Mouse (Mus musculus): ENCODE results near the gene Map2k4. TPM values are rescaled to one million over a fixed set of nuclear protein-coding genes. Genes with fewer than 3 reads are reported as not detected.
A peak's percentile ranks its signal among the peaks of the same experiment; 100 is the strongest.

Gene Map2k4
- polyA plus RNA-seq, 1 experiment from 2014 or later = 66.5 TPM

DNA sequence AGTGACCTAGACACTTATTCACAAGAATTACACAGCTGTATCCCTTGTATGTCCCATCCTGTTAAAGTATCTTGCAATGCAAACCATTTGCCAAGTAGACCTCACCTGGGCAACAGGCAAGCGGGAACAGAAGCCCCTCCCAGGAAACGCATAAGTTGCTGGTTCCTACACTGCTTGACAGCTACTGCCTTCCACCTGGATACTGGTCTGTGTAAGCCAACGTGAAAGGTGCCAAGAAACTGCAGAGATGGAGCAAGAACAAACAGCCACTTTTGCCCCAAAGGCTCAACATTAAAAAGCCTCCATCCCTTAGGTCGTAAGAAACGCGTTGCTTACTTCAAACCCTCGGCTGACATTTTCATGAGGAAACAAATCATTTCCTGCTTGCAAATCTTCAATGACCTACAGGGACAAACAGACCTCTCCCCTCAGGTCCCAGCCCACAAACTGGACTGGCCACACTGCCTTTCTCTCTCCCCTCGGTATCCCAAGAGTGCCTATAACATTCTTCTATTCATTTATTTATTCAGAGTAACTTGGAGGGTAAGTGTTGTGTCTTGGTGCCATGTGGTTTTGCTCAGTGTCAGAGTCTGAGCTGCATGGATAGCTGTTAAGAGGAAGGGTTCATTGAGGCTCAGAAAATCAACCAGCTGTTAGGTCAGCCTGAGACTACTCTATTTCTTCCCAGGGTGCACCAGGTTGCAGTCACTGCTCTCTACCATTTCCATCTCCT is 126.1 kb downstream of the Map2k4 start:
- DNase-seq (ENCODE audit: low spot score) = no peak
- H3K27me3 ChIP-seq (replicated peaks; ENCODE audit: low read depth, poor library complexity, severe bottlenecking) = no peaks in the 10 kb centered on the region
- WGBS = 79% methylated on average over 8 of the region's 8 CpGs

DNA sequence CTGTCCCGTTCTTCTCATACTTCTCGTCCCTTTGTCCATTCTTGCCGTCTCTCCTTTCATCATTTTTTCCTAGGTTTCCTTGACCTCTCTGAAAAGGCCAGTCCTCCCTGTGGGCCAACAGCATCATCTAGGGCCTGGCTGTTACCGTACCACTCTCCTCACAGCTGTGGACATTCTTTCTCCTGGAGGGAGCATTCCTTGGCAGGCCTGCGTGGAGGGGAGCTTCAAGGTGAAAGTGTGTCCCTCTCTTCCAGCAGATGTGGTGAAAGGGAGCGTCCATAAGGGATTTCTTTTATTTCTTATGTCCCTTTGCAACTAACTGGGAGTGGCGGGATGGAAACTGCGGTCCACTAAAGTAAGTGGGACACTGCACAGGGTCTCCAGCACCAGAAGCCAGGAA is 134.2 kb downstream of the Map2k4 start:
- H3K4me1 ChIP-seq = no peaks in the 10 kb centered on the region
- DNase-seq (ENCODE audit: low spot score) = no peak
- whole genome bisulfite sequencing = 84% methylated on average over 8 of the region's 8 CpGs
- no peak overlapping the region for H3K4me3 ChIP-seq
- H3K27me3 ChIP-seq (replicated peaks; ENCODE audit: low read depth, poor library complexity, severe bottlenecking) = no peaks in the 10 kb centered on the region
- H3K9me3 ChIP-seq = peaks cover 5% of the 10 kb centered on the region; the same call in 1 of the 2 replicates
- no peaks in the 10 kb centered on the region for H3K36me3 ChIP-seq (replicated peaks)
- H3K27ac ChIP-seq (replicated peaks) = no peak overlapping the region

More for the DNA sequence above, 126.1 kb downstream of the Map2k4 start:
- H3K4me3 ChIP-seq = no peak overlapping the region
- no peaks in the 10 kb centered on the region for H3K4me1 ChIP-seq
- H3K27ac ChIP-seq (replicated peaks) = no peak overlapping the region
- peaks cover 7% of the 10 kb centered on the region; the same call in 1 of the 2 replicates for H3K9me3 ChIP-seq
- H3K36me3 ChIP-seq (replicated peaks) = no peaks in the 10 kb centered on the region

DNA sequence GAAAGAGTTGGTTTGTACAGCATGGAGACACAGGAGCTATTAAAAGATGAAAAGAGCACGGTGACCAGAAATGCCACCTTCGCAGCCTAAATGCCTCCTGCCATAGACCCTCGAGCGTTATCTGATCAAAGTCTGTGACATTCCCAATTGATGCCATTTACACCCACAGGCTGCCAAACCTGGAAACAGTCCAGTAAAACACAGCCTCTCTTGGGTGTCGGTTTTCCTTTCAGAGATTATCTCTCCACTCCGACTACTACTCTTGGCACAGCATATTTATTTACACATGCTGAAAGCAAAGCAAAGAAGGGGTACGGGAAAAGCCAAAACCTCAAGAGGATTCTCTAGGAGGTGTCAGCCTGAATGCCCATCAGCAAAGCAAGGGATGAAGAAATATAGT is 136.7 kb downstream of the Map2k4 start:
- Histone ChIP-seq H3K27me3 (replicated peaks; ENCODE audit: low read depth, poor library complexity, severe bottlenecking) (no peaks in the 10 kb centered on the region), H3K27ac (replicated peaks) (no peak overlapping the region), H3K4me1 (no peaks in the 10 kb centered on the region), H3K36me3 (replicated peaks) (no peaks in the 10 kb centered on the region), H3K9me3 (no peaks in the 10 kb centered on the region), H3K4me3 (no peak overlapping the region)
- 72% methylated on average over 7 of the region's 7 CpGs for WGBS
- DNase-seq (ENCODE audit: low spot score) = no peak

- H3K4me3 ChIP-seq = no peak overlapping the region
- H3K36me3 ChIP-seq (replicated peaks) = no peaks in the 10 kb centered on the region
- DNase-seq (ENCODE audit: low spot score) = no peak
- 72% methylated on average over 4 of the region's 4 CpGs for WGBS
- H3K4me1 ChIP-seq = no peaks in the 10 kb centered on the region
- H3K27ac ChIP-seq (replicated peaks) = no peak overlapping the region
- no peaks in the 10 kb centered on the region for H3K27me3 ChIP-seq (replicated peaks; ENCODE audit: low read depth, poor library complexity, severe bottlenecking)
- no peaks in the 10 kb centered on the region for H3K9me3 ChIP-seq
Measured at GRCm38 (mm10) chr11:65649956-65650715, 138.0 kb downstream of the Map2k4 start.

DNA sequence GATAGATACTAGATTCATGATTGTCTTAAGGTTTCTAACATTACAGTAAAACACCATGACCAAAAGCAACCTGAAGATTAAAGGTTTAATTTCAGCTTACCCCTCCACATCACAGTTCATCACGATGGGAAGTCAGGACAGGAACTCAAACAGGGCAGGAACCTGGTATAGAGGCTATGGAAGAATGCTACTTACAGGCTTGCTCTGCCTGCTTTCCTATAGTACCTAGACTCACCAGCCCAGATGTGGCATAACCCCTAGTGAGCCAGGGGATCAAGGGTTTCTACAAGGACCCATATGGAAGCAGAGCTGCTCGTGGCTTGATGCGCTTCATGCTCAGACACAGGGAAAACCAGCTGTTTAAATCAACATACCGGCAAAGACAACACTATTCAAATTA is 138.6 kb downstream of the Map2k4 start:
- Histone ChIP-seq H3K27ac (replicated peaks) (no peak overlapping the region), H3K36me3 (replicated peaks) (no peaks in the 10 kb centered on the region), H3K27me3 (replicated peaks; ENCODE audit: low read depth, poor library complexity, severe bottlenecking) (no peaks in the 10 kb centered on the region), H3K9me3 (no peaks in the 10 kb centered on the region), H3K4me1 (peaks cover under 1% of the 10 kb centered on the region; the same call in 1 of the 2 replicates), H3K4me3 (no peak overlapping the region)
- 77% methylated on average over 4 of the region's 4 CpGs for WGBS
- DNase-seq (ENCODE audit: low spot score) = no peak

- no peaks in the 10 kb centered on the region for H3K9me3 ChIP-seq
- no peak for DNase-seq (ENCODE audit: low spot score)
- WGBS = 75% methylated on average over 5 of the region's 5 CpGs
- H3K4me3 ChIP-seq = no peak overlapping the region
- no peak overlapping the region for H3K27ac ChIP-seq (replicated peaks)
- peaks cover 2% of the 10 kb centered on the region; the same call in 1 of the 2 replicates for H3K4me1 ChIP-seq
- H3K36me3 ChIP-seq (replicated peaks) = no peaks in the 10 kb centered on the region
- no peaks in the 10 kb centered on the region for H3K27me3 ChIP-seq (replicated peaks; ENCODE audit: low read depth, poor library complexity, severe bottlenecking)
Measured at GRCm38 (mm10) chr11:65646314-65646713, 141.8 kb downstream of the Map2k4 start.

DNA sequence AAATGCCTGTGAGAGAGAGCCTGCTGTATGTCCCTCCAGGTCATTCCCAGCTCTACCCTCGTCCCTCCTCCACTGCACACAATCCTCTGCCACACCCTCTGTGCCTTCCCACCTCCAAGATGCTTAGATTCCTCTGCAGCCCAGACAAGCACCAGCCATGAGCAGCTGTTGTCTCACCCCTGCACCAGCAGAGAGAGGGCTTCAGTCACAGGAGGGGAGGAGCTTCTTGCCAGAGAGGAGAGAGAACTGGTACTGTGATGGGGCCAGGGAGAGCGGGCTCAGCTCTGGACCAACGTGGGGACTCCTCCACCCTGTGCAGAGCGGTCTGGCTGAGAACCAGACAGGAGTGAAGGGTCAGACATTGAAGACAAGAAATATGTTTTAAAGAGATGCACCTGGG is 143.6 kb downstream of the Map2k4 start:
- 63% methylated on average over 4 of the region's 4 CpGs for WGBS
- Histone ChIP-seq H3K4me3 (no peak overlapping the region), H3K9me3 (no peaks in the 10 kb centered on the region), H3K36me3 (replicated peaks) (no peaks in the 10 kb centered on the region), H3K27me3 (replicated peaks; ENCODE audit: low read depth, poor library complexity, severe bottlenecking) (no peaks in the 10 kb centered on the region), H3K4me1 (peaks cover 2% of the 10 kb centered on the region; the same call in 1 of the 2 replicates), H3K27ac (replicated peaks) (no peak overlapping the region)
- no peak for DNase-seq (ENCODE audit: low spot score)

DNA sequence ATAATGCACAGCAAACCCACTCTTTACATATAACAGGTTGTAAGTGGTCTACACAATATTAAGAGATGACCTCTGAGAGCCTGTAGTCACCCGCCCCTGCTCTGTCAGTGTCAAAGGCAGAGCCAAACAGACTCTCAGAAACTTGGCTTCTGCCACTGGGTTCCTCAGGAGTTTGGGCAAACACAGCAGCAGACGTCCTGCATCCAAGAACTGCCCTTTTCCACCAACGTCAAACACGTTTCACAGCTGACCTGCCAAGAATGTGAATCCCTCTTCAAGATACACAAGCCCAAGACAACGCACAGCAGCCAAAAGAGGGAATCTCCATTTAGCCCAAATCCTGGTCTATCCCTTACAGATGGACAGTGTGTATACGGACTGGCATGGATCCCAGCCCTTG is 147.8 kb downstream of the Map2k4 start:
- WGBS = 84% methylated on average over 6 of the region's 6 CpGs
- Histone ChIP-seq H3K27me3 (replicated peaks; ENCODE audit: low read depth, poor library complexity, severe bottlenecking) (no peaks in the 10 kb centered on the region), H3K36me3 (replicated peaks) (no peaks in the 10 kb centered on the region), H3K4me3 (no peak overlapping the region), H3K27ac (replicated peaks) (no peak overlapping the region), H3K9me3 (no peaks in the 10 kb centered on the region), H3K4me1 (peaks cover 2% of the 10 kb centered on the region; the same call in 1 of the 2 replicates)
- no peak for DNase-seq (ENCODE audit: low spot score)

MicroRNAs encoded within 50 kb of the gene (microRNA counts, 519-probe panel; counts per million panel counts)
- microRNA mmu-miR-744 = 188 counts per million, percentile 57 among the panel's probes with 10 or more counts

Small RNAs within 50 kb of the gene (microRNA-seq; reads per million reads assigned to microRNA genes)
- gene Mir744 = 9,016 reads per million, percentile 94 among the genes with 10 or more reads in this experiment

Other genes starting within 250 kb of the Map2k4 start
- gene Zkscan6, start 18.9 kb upstream of the Map2k4 start, polyA plus RNA-seq (2016; fragmentation: Nextera tagmentation; extraction: Ambion mirVana) = 10.8 and 12.3 TPM in 2 replicates